Mouse (Mus musculus) C2C12 (cell line): ENCODE data around the gene Slc28a3.

ENCODE experiments used
- CTCF ChIP-seq: IDR thresholded peaks from one replicate; pipeline ENCODE4 v1.5.1; 2011; ENCODE audit not compliant: control insufficient read depth, insufficient read depth, insufficient read length
- MAX ChIP-seq: IDR thresholded peaks from one replicate; pipeline ENCODE4 v1.6.1; 2011; ENCODE audit warnings: mild to moderate bottlenecking, control low read depth
- MYOD1 ChIP-seq: IDR thresholded peaks from one replicate; pipeline ENCODE4 v1.6.1; 2011; ENCODE audit warnings: low read depth; ENCODE audit not compliant: control insufficient read depth, insufficient read length
- MYOG ChIP-seq: IDR thresholded peaks from one replicate; pipeline ENCODE4 v1.6.1; 2011; ENCODE audit not compliant: control insufficient read depth, insufficient read length; ENCODE audit errors: extremely low read depth
- USF1 ChIP-seq: IDR thresholded peaks from one replicate; pipeline ENCODE4 v1.6.1; 2011; ENCODE audit warnings: low read depth, mild to moderate bottlenecking, control low read depth, moderate library complexity

DNA sequence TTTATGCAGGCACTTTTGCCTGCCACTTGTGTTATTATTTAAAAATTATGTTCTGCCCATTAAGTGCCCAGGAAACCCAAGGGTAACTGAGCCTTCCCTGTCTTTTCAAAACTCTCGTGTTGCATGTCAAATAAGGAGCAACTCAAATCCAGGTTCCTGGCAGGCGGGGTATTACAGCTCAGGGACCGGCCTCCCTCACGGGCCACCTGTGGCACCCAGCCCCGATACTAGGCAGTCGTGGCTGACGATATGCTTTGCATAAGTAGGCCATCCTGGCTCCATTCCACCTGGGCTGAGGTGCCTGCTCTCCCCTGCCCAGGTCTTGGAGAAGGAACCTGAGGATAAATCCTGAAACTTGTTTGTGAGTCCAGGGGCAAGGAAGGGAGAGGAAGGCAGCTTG, 618 bp downstream of the Slc28a3 start:
- TF ChIP-seq CTCF (no peak), MAX (no peak), USF1 (no peak), MYOG (no peak), MYOD1 (no peak)
